In the genomic region with DNA sequence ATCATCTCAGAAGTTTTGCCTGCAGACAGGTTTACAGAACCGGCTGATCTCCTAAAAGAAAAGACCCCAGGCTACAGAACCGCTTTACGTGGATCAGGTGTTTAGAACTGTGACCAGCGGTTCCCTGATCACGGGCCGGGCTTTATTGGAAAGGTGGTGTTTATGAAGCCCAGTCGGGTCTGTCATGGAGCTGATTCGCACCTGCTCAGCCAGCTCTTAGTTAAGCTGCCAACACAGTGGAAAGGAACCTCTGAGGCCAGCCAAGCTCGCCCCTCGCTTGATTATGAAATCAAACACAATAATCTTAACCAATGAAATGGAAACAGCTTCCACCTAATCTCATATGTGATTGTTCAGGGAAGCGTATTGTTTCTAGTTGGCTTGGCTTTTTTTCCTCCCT, we compare ENCODE assay signal across 15 mouse cellular contexts. TPM values are rescaled to one million over a fixed set of nuclear protein-coding genes. Genes with fewer than 3 reads are reported as not detected.
"Had no signal": no experiment of that assay in that cellular context is flagged by ENCODE, and none has a peak within 500 bp of the region (broad histone marks: within the 10 kb centered on the region; RNA-seq: fewer than 3 reads in every experiment).

No protein-coding gene starts in this region.

- ATAC-seq: inflammation-experienced regulatory T-cells, adult 6 months; intestine, embryonic 15.5 days; intestine, postnatal 0 days had no signal

- DNase-seq: gastrocnemius, postnatal 14 days; gastrocnemius, postnatal 36 days; heart, postnatal 10 days; heart, postnatal 4 days; kidney, adult 18-20 months; kidney, adult 8-10 months; kidney, postnatal 10 days; kidney, postnatal 25 days; kidney, postnatal 4 days; liver; liver, embryonic 13.5 days had no signal

RNA-seq across cellular contexts. Expression of gene Cntnap4, which starts 30.1 kb away (rescaled TPM):
- total RNA-seq: heart, adult 8-10 months; heart, postnatal 10 days had no signal
